Mouse (Mus musculus) thymus, postnatal 36 days (tissue): ENCODE measurements around the gene Zfp213.

Experiments used
- DNase-seq, 2 experiments: peaks; one replicate each; pipeline ENCODE4 v3.0.0; 2022; ENCODE audit warnings: mixed read lengths in 2 of 2

The Zfp213 gene

DNA sequence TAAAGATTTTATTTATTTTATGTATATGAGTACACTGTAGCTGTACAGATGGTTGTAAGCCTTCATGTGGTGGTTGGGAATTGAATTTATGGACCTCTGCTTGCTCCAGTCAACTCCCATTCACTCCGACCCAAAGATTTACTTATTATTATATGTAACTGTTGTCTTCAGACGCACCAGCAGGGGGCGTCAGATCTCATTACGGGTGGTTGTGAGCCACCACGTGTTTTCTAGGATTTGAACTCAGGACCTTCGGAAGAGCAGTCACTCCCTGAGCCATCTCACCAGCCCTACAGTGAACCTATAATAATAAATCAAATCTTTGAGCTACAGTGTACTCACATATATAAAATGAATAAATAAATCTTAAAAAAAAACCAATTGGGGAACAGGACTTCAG, 8.0 kb upstream of the Zfp213 start:
- no peak for DNase-seq

DNA sequence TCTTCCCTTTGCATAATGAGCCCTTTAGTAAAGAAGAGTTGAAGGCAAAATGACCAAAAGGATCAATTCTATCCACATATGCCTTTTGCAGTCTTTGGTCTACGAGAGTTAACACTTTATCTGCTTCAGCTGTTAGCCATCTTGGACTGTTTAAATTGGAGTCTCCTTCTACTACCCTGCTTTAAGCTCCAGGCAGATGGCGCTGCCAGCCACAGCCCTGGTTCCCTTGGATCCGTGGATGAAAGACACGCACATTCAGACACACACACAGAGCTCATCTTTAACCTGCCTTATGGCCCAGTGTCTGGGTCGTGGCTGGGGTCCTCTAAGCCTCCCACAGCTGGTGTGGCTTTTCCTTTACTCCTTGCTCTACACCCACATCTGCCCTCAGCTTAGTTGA, 7.0 kb upstream of the Zfp213 start:
- no peak for DNase-seq

DNA sequence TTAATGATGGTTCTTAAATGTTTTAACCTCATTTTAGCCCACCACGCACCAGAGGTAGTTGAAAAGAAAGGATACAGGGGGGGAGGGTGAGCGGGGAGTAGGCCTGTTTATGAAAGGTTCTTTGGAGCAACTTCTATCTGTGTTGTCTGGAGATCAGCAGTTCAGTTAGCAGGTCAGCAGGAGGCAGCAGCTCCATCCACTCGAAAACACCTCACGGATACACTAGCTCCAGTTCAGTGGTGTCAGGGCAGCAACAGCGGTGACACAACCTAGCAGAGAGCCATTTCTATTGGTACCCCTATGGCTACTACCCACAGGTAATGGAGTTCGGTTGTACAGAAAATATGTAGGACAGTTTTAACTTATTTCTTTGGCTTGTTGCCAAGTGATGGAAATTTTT, 6.0 kb upstream of the Zfp213 start:
- peak; percentile 60 to 66 for DNase-seq

DNA sequence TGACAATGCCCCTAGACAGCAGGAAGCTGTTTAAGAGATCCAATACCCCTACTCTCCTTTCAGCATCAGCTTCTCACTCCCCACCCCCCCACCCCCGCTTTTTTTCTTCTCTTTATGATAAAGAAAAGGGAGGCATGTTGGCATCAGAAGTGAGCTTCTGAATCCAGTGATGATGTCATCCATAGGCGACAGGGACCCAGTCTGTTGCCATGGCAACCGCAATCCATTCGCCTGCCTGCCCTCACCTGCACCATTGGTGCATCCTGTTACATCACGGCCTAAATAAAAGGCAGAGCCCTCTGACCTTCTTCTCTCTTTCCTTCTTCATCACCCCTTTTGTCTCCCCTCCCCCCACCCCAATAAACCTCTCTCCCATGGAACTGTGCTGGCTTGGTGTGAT, 4.3 kb upstream of the Zfp213 start:
- no peak for DNase-seq

DNA sequence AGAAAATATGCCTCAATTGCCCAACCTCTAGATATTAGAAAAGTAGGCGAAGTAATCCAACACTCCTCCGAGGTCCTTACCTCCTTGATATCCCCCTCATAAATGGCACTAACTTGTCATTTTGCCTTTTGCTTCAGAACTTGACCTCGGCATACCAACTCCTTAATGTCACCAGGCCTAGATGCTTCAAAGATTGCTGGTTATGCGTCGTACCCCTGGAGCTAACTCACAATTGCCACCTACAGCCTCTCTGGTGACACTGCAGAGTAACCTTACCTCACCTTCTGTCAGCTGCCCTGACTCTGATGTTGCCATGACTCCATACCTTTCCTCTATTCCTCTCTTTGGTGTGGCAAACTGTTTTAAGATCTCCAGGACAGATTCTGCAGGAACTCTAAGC, 2.7 kb upstream of the Zfp213 start:
- DNase-seq = peak in 1 of 2 experiments; percentile 34

DNA sequence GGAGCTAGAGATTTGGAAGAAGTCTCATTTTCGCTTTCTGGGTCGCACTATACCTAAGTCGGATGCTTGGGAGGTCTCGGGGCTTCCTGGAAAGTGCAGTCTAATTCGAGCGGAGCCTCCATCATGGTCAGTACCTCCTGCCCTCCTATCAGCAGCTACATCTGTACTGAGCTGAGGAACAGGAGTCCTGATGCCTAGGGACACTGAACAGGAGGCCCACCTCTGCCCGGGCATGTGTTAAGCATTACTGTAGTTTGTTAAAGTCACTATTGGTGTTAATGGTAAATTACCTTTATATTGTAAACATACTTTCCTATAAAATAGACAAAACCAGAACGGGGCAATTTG, 304 bp upstream of the Zfp213 start:
- DNase-seq = no peak

DNA sequence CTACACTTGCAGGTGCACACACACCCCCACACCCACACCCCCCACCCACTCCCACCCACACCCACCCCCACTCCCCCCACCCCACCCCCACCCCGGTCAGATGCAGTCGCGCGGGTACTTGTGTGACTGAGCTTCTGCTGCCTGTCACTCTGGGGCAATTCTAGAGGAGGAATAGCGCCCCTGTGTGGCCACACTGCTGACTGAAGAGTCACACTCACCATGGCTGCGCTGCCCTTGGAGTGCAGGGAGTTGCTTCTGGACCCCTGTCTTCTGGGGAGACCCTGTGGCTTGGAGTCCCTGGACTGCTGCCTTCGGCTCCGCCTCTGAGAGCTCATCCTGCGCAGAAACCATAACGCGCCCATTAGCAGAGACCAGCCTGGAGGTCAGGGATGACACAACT, 4.3 kb downstream of the Zfp213 start:
- DNase-seq = peak; percentile 54 to 59

DNA sequence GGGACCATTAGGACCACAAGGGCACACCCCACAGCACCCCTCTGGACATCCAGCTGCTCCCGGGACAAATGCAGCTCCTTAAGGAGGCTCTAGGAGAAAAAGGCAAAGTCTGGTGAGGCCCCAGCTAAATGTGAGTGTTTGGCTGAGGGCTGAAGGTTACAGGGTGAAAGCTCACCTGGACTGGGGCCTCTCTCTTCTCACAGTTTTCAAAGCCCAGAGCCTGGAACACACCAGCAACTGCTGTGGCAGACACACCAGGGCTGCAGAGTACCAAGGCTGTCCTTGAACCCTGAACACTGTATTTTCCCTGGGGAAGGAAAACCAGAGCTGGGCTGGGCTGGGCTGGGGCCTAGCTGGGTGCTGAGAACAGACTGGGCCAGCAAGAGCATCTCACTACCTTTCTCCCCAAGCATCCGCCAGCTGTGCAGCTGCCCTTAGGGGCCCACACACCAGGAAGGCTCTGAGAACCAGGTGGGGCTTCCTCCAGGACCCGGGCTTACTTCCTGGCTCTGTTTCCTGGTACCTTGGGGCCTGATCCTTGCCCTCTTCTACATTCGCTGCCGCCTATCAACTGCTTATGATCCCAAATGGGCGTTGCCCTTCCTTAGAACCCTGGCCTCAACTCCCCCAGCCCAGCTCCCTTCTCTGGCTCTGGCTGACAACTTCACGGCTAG, 8.7 kb downstream of the Zfp213 start:
- DNase-seq = no peak

DNA sequence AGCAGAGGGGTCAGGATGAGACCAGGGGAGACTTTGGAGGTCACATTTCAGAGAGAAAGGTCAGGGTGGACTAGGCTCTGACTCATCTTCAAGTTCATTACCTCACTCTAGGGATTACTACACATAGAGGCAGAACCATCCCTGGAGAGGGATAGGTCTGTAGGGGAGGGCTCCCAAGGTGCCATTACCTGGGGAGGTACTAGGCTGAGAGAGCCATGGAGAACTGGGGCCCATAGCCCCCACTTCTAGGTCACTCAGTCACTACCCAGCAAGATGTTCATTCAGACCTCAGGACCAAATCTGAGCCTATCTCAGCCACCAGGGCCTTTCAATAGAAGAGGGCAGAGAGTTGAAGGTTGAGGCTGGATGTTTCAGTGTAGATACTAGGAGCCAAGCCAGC, 9.7 kb downstream of the Zfp213 start:
- DNase-seq = no peak

DNA sequence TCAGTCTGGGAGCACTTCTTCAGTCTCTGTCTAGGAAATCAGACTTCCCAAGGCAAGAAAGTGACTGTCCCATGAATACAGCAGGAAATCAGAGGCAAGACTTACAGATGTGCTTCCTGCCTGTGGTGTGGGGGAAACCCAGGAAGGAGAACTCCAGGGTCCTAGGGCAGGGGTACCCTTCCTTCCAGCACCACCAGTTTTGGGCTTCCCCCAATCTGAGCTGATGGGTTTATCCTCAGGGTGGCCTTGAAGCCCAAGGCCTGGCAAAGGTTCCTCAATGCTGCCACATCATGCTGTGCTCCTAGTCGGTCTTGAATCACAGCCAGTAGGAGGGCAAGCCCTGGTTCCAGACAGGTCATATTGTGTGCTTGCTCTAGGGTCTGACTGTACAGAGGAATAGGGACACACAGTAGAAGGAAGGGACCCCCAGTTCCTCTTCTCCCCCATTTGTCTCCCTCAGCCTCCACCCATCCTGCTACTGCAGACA, 10.4 kb downstream of the Zfp213 start:
- no peak for DNase-seq

DNA sequence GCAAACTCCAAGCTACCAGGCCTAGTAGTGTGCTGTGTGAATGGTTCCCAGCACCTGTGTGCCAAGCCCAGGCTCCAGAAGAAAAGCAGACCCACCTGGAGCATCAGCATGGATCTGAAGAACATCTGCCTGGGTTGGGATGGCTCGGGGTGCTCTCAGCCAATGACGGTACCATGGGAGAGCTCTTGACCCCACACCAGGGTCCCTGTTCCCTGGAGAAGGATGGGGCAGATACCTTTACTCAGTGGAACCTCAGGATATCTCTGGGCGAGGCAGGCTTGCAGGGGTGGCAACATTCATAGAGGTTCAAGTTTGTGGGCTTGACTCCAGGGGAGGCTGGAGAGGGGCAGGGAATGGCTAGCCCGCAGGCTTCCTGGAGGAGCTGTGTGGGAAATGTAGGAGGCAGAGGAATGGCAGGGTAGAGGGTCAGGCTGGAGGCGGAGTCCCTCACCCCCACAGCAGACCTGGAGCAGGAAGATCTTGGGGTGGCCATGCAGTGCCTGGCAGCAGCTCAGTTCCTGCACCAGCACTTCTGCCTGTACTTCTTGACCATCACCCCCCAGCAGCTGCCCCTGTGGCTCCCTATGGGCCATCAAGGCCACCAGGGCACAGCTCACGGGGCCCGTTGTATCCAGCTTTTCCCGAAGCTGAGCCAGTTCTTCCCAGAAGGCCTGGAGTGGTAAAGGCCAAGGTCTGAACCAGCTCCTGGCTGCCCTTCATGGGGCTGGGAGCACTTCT, 11.0 kb downstream of the Zfp213 start:
- no peak for DNase-seq

DNA sequence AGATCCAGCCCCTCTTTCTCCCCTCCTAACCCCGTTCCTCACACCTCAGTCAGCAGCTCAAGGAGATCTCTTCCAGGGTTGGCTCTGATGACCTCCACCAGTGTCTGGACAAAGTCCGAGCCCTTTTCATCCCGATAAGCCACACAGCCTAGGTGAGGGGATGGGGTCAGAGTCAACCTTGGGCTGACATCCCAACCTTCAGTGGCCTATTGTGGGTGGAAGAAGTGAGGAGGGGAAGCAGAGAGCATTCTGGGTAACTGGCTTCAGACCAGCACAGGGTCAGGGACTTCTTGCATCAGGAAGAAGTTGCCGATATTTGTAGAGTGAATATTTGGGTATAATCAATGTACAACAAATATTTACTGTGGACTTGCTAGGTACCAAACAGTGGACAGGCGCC, 12.1 kb downstream of the Zfp213 start:
- DNase-seq = no peak

DNA sequence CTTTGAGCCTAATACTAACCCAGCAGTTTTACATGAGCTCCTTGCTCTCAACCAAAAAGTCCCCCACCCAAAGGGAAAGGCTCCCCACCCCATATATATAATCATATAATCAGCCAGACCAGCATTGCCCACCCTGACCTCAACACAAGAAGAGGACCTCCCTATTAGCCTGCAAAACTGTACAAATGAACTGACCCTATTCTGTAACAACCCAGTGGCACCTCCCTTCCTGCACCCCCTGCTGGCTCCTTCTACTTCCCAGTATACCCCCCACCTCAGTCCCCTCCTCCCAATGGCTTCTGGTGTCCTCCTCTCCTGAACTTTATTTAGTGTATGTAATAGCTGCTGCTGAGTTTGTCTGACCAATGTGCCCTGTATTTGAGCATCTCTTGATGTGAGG, 12.6 kb downstream of the Zfp213 start:
- no peak for DNase-seq

DNA sequence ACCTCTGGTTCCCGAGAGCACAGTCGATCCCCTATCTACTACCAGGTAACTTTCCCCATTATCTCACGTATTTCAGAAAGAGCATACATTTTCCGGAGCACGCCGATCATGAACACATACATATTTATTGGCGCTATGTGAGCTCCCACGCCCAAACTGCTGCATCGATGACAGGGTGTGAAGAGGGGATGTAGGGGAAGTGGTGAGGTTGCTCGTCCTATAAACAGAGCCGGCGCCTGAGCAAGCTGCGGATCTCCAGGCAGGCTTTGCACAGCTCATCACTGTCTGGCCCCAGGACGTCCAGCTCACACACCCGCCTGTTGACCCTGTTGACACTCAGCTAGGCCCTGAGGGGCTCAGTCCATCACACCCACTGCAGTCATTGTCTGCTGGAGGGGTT, 13.2 kb downstream of the Zfp213 start:
- DNase-seq = no peak

DNA sequence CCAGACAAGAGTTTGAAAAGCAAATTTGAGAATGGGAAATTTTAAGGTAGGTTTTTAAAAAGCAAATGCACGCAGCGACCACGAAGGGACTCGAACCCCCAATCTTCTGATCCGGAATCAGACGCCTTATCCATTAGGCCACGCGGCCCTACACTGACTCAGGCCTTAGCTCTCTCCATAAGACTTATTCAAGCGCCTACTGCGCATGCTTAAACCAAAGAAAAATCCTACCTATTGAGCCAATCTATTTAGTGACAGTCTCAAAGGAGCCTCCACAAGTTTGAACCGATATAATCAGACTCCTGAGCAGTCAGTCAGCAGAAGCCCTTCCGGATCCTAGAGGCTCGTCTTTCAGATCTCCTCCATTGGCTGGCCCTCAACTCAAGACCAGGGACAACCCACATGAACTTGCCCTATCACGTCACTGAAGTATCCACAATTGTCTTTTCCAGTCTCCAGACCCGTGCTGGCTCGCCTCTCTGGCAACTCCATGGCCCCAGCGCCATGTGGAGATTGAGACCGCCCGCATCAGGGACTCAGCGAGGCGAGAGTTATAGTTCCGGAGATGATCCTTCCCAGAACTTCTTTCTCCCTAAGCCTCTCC, 13.7 kb downstream of the Zfp213 start:
- DNase-seq = peak; percentile 83 to 87

DNA sequence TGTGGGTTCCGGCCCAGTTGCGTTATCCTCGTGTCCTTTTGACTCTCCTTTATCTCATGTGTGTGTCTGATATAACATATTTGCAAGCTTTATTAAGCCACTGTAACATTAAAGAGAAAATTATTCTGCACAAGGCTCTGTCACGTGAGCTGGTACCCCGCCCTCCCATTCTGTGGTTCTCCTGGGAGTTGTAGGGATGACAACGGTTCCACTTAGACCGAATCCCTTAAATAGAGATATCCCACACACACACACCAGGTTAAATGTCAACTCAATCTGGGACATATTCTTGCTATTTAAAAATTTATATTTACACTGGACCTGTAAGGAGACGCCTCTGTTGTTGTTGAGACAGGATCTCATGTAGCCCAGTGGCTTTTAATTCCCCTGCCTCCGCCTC, 14.6 kb downstream of the Zfp213 start:
- DNase-seq = no peak

DNA sequence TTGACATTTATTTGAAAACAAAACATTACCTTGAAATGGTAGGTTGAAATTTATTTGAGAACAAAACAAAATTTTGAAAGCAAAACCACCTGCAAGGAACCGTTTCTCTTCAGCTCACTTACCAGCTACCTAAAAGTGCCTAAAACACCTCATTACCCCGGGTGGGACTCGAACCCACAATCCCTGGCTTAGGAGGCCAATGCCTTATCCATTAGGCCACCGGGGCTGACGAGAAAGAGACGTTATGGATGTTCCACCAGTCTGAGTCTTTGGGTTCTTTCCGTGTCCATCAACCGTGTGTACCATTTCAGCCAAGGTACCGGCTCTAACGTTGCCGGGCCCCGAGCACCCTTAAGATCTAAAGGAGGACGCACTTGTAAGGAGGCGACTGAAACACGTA, 15.4 kb downstream of the Zfp213 start:
- DNase-seq = peak; percentile 81 to 83

DNA sequence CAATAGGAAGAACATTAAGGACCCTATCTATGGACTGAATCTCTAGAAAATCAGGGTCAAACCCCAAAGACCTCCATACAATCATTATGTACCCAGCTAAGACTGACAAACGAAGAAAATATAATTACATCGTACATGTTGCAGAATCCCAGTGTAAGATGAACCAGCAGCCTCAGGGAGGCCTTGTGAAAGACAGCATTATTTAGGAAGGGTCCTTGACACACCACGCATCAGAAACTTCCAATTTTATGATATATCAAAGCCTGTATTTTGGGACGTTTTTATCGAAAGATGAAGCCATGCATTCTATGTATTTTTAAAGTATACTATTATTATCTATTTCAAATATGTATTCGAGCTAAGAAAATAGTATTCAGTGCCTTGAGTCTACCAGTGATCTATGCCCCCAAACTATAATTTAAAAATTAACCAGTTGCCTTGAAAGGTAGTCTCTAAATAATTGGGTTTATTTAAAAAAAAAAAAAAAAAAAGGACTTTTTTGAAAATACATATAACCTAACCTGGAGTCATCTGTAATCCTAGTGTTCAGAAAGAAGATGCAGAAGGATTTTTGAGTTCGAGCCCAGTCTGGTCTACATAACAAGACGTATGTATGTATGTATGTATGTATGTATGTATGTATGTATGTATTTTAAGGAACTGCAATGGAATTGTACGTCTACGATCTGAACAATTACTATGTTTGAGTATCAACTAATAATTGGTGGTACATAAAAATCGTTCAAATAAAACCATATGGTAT, 16.2 kb downstream of the Zfp213 start:
- no peak for DNase-seq

DNA sequence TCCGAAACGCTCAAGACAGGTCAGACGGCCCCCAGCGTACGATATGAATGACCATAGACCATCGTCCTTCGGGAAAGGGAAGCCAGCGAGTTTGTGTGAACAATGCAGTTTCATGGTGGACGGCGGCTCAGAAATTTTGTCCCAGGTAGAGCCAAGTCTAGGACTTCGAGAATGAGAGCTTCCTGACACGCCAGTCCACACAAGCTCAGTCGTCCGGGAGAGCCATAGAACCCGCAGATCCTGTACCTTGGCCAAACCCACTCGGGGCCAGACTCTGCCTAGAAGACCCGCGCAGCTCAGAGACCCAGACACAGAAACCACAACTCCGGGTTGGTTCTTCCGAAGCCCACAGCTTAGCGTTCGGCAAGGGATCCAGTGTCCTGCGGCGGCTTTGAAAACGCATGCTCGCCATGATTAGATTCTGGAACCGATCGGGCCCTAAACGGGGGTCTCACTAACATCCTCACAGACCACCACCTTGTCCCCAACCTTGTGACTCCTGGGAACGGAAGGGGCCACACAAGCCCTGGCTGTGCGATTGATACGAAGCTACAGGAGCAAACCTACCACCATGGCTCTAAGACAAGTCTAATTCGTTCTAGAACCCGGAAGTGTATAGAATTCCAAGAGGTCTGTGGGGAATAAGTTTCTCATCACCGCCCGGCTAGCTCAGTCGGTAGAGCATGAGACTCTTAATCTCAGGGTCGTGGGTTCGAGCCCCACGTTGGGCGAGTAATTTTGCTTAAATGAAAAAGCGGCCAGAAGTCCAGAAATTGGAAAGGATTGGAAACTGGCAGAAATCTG, 17.1 kb downstream of the Zfp213 start:
- DNase-seq = peak; percentile 77 to 81

DNA sequence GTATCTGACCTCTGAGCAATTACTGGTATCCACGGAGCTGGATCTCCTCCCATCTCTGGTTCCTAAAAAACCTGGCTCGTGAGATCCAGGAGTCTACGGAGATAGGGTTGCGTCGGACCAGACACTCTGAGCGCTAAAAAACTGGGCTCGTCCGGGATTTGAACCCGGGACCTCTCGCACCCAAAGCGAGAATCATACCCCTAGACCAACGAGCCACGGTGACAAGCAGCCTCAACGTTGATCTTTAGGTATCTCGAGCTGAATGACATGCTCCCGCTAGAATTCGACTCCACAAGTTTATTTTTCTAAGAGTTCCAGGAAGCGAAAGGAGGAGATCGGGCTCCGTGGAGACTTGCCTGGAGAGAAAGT, 17.7 kb downstream of the Zfp213 start:
- peak; percentile 75 to 78 for DNase-seq

DNA sequence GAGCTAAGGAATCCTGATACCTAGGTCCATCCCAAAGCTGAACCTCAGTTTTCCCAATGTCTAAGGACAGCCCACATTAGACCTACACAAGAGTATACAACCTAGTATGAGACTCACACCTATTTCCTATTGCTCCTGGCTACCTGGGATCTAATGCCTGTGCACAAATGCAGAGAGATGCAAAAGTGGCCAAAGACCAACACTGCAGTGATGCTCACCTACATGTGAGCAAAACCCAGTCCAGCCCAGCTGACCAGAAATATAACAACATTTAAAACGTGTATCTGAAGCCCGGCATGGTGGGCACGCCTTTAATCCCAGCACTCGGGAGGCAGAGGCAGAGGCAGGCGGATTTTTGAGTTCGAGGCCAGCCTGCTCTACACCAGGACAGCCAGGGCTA, 18.2 kb downstream of the Zfp213 start:
- no peak for DNase-seq

DNA sequence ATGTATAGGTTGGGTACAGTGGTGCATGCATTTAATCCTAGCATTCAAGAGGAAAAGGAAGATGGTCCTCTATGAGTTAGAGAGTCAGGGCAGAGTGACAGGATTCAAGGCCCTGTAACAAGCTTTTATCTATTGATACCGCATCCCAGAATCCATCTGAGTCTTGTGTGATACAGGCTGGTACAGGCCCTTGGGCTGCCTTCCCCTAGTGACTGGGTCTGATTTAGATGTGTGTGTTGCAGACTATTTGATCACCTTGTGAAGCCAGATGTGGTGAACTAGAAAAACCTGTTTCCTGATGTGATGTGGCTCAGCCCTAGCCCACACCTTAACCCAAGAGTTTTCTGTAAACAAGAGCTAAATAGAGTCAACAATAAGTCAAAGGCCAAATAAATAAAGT, 19.3 kb downstream of the Zfp213 start:
- DNase-seq = no peak

DNA sequence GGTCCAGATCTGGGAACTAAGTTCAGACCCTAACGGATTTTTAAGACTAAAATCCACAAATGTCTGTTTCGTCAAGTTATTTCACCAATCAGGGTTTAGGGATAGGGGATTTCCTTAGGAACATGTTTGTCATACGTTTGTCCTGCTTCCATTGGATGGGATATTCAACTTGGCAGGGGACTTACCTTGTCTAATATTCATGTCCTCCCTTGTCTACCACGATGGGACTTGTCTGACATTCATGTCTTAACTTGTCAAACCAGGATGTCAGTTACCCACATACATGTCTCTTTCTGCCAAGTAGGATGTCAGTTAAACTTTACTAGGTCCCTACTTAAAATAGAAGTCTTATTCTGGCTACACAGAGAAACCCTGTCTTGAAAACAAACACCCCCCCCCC, 20.1 kb downstream of the Zfp213 start:
- no peak for DNase-seq
